Mouse (Mus musculus): ENCODE data around the gene Prss41.

The Prss41 gene

GRCm38 (mm10) chr17:23825591-23825990 is 18.4 kb downstream of the Prss41 start:
- no peak for DNase-seq (ENCODE audit: extremely low spot score)

- no peak for DNase-seq (ENCODE audit: extremely low spot score)
Measured at GRCm38 (mm10) chr17:23823614-23824013, 20.4 kb downstream of the Prss41 start.

DNA sequence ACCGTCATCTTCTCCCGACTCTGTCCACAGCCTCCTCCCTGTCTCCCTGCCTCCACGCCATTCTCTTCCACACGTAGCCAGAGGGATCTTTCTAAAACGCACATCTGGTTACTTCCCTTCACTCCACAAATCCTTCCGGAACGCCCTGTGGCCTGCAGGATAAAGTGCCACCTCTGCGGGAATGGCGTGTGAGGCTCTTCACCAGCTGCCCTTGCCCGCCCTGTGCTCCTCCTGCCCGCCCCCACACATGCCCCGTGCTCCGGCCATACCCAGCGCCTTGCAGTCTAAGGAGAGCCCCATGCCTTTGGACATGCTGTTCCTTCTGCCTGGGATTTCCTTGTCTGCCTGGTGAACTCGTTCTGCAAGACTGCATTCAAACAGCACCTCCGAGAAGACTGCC is 21.0 kb downstream of the Prss41 start:
- no peak for DNase-seq (ENCODE audit: extremely low spot score)

GRCm38 (mm10) chr17:23822094-23822493 is 21.9 kb downstream of the Prss41 start:
- no peak for DNase-seq (ENCODE audit: extremely low spot score)

GRCm38 (mm10) chr17:23820731-23821130 is 23.2 kb downstream of the Prss41 start:
- DNase-seq (ENCODE audit: extremely low spot score) = no peak

- no peak for DNase-seq (ENCODE audit: extremely low spot score)
Measured at GRCm38 (mm10) chr17:23819235-23819634, 24.7 kb downstream of the Prss41 start.

GRCm38 (mm10) chr17:23818579-23818978 is 25.4 kb downstream of the Prss41 start:
- DNase-seq (ENCODE audit: extremely low spot score) = no peak

GRCm38 (mm10) chr17:23815641-23816040 is 28.3 kb downstream of the Prss41 start:
- no peak for DNase-seq (ENCODE audit: extremely low spot score)

GRCm38 (mm10) chr17:23807918-23808317 is 36.1 kb downstream of the Prss41 start:
- no peak for DNase-seq (ENCODE audit: extremely low spot score)

GRCm38 (mm10) chr17:23806867-23807266 is 37.1 kb downstream of the Prss41 start:
- no peak for DNase-seq (ENCODE audit: extremely low spot score)

GRCm38 (mm10) chr17:23804426-23805085 is 39.4 kb downstream of the Prss41 start:
- no peak for DNase-seq (ENCODE audit: extremely low spot score)

DNA sequence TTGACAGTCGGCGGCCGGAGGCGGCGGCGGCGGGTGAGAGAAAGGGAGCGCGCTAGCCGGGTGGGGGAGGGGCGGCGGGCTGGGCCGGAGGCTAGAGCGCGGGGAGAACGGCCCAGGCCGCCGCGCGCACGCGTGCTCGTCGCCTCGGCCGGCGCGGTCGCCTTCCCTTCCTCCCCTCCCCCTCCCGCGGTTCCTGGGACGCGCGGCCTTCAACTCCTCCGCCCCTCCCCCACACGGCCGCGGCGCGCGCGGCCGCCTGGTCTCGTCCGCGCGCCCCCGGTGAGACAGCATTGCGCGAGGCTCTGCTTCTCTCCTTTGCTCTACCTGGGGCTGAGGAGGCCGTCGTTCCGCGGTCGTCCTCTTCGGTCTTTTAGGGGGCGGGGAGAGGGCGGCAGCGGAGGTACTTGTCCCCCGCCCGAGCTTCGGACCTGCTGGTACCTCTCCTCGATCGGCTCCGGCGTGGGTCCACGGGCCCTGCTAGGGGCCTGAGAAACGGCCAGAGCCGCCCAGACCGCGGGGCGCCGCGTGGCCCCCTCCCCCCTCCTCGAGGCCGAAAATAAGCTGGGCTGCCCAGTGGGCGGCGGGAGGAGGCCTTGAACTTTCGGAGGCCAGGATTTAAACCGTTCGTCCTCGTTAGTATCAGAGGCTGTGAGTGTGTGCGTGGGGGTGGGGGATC is 40.5 kb downstream of the Prss41 start:
- peak; percentile 89 for DNase-seq (ENCODE audit: extremely low spot score)

DNA sequence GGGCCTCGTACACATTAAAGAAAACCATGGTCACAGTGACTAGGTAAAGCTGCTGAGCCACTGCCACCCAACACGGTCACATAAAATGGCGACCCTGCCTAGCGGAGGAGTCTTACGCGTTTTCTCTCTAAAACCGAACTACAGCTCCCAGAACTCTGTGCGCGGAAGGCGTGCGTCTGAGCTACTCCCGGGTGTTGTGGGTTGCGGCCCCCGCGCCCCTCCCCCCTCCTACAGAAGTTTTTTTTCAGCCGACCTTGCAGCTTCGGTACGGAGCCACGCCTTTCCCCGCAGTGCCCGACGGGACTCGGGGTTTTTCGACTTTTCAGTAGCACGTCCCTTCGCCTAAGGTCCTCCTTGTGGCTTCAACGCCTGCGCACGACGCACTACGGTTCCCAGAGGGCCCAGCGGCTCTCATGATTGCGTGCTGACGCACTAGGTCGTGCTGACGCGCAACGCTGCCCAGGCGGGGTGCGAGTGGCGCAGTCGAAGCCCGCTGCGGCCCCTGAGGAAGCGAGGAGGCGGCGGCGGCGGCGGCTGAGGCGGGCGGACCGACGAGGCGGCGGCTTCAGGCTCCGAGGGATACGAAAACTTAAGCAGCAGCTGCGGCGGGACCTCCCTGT is 41.1 kb downstream of the Prss41 start:
- DNase-seq (ENCODE audit: extremely low spot score) = peak; percentile 96

GRCm38 (mm10) chr17:23801627-23802026 is 42.3 kb downstream of the Prss41 start:
- DNase-seq (ENCODE audit: extremely low spot score) = no peak

DNA sequence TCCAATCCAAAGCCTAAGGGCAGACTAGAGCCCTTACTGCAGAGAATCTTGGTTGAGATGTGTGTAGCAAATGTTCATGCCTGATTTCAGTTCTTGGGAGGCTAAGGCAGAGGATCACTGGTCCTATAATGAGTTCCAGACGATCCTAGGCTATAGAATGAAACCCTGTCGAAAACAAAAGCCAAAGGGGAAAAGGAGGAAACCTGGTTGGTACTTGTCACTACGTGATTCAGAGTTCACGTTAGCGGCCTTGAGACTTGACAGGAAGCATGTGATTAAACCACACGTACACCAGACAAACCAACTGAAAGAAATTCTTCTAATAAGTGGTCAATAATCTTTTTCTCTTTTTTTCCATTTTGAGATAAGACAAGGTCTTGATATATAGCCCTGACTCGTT is 46.7 kb downstream of the Prss41 start:
- no peak for DNase-seq (ENCODE audit: extremely low spot score)

DNA sequence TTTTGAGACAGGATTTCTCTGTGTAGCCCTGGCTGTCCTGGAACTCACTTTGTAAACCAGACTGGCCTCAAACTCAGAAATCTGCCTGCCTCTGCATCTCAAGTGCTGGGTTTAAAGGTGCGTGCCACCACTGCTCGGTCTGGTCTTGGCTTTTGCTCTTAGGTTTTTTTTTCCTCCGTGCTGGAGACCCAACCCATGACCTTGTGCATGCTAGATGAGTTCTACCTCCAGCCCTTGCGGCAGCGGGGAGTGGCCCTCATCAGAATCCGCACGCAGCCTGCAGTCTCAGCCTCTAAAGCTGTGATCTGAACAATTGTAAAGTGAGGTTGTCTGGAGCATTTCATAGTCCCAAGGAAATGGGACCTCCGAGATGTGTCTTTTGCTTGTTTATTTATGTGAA is 48.6 kb downstream of the Prss41 start:
- no peak for DNase-seq (ENCODE audit: extremely low spot score)

DNA sequence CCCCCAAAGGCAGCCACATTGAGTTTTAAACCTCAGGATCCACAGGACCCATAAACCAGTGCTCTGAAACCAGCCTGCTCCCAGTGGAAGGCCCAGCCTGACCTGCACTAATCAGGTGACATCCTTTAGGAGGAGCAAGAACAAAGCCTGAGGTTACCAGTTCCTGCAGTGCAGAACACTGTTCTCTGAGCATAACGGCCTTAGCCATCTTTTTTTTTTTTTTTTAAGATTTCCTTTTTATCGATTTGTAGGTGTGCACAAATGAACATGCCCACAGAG is 53.0 kb downstream of the Prss41 start:
- DNase-seq (ENCODE audit: extremely low spot score) = no peak

- DNase-seq (ENCODE audit: extremely low spot score) = peak; percentile 79
Measured at GRCm38 (mm10) chr17:23790269-23791078, 53.5 kb downstream of the Prss41 start, which contains the start of gene Srrm2. Gene Srrm2 (plus strand): TSS chr17:23790532.

- DNase-seq (ENCODE audit: extremely low spot score) = no peak
Measured at GRCm38 (mm10) chr17:23789749-23790268, 54.2 kb downstream of the Prss41 start.

GRCm38 (mm10) chr17:23788973-23789372 is 55.0 kb downstream of the Prss41 start:
- DNase-seq (ENCODE audit: extremely low spot score) = no peak

Data from embryo, embryonic 9.5 days (tissue).